Mouse (Mus musculus) liver, adult 2 months (tissue): ENCODE data around the gene Adamts17. TPM values are rescaled to one million over a fixed set of nuclear protein-coding genes. Genes with fewer than 3 reads are reported as not detected.

Experiments used
- DNase-seq: peaks from one replicate; pipeline ENCODE4 v3.0.0-alpha.2; 2011; ENCODE audit warnings: low read depth, low spot score; ENCODE audit errors: extremely low read depth
- H3K27ac ChIP-seq: fragments of 200-500 bp; replicated peaks from 2 replicates; pipeline ENCODE4 v1.5.1; 2012; ENCODE audit warnings: low read depth, mild to moderate bottlenecking, control low read depth, inconsistent platforms, low read length; ENCODE audit not compliant: insufficient read depth
- H3K27me3 ChIP-seq: fragments of 200-500 bp; 2 replicates; pipeline ENCODE4 v1.6.1; 2012; ENCODE audit warnings: mild to moderate bottlenecking, moderate library complexity, low read length, inconsistent platforms; ENCODE audit not compliant: control insufficient read depth, insufficient read depth
- H3K36me3 ChIP-seq: fragments of 200-500 bp; 2 replicates; pipeline ENCODE4 v1.6.1; 2012; ENCODE audit warnings: low read length, inconsistent platforms; ENCODE audit not compliant: control insufficient read depth, insufficient read depth
- H3K4me1 ChIP-seq: fragments of 200-500 bp; 2 replicates; pipeline ENCODE4 v1.6.1; 2011; ENCODE audit warnings: low read length; ENCODE audit not compliant: control insufficient read depth, insufficient read depth
- H3K4me3 ChIP-seq: fragments of 200-500 bp; 2 replicates; pipeline ENCODE4 v1.5.1; 2011; ENCODE audit warnings: low read depth, mild to moderate bottlenecking, control low read depth, low read length, moderate library complexity; ENCODE audit not compliant: insufficient read depth
- H3K79me2 ChIP-seq: fragments of 200-500 bp; 2 replicates; pipeline ENCODE4 v1.6.1; 2012; ENCODE audit warnings: inconsistent platforms, mild to moderate bottlenecking, low read length, moderate library complexity; ENCODE audit not compliant: control insufficient read depth, insufficient read depth
- H3K9ac ChIP-seq: fragments of 200-500 bp; 2 replicates; pipeline ENCODE4 v1.6.1; 2012; ENCODE audit warnings: low read depth, mild to moderate bottlenecking, control low read depth, inconsistent platforms, low read length
- CTCF ChIP-seq: fragments of 200-500 bp; IDR thresholded peaks from 2 replicates; pipeline ENCODE4 v1.5.1; 2011; ENCODE audit warnings: low read depth, low read length, control low read depth
- POLR2A ChIP-seq: fragments of 200-500 bp; IDR thresholded peaks from 2 replicates; pipeline ENCODE4 v1.6.1; 2011; ENCODE audit warnings: low read length, control low read depth; ENCODE audit not compliant: insufficient read depth; ENCODE audit errors: extremely low read depth
- WGBS: fragments of 180-500 bp; shearing (Covaris S2); methylation state at CpG from one replicate; pipeline ENCODE4 v1.1.7; 2018; 5-methylcytosine and 5-hydroxymethylcytosine counted together
- polyA plus RNA-seq: library from polyadenylated mRNA; depleted of rRNA; stranded (reverse); fragments of >200 nt; gene quantifications from 2 replicates; pipeline ENCODE4 v1.2.3, GENCODE M21; 2012
- total RNA-seq: library from RNA; depleted of rRNA; stranded (reverse); fragments of >200 nt; gene quantifications from 2 replicates; pipeline ENCODE4 v1.2.3, GENCODE M21; 2014

Gene Adamts17
- total and polyA plus RNA-seq, 2 experiments = 0.09 to 0.17 TPM

GRCm38 (mm10) chr7:66798826-66799225, 40.7 kb upstream of the Adamts17 start:
- H3K27ac ChIP-seq = no peak overlapping the region
- H3K36me3 ChIP-seq = no peaks in the 10 kb centered on the region
- no peak overlapping the region for H3K4me3 ChIP-seq
- H3K79me2 ChIP-seq = no peaks in the 10 kb centered on the region
- H3K27me3 ChIP-seq = no peaks in the 10 kb centered on the region
- WGBS = 71% methylated on average over 5 of the region's 5 CpGs
- TF ChIP-seq CTCF = no peak
- TF ChIP-seq POLR2A = no peak
- H3K9ac ChIP-seq = no peak overlapping the region
- no peak for DNase-seq
- no peaks in the 10 kb centered on the region; the same call in none of the 2 replicates for H3K4me1 ChIP-seq

GRCm38 (mm10) chr7:66800784-66801183, 38.8 kb upstream of the Adamts17 start:
- Histone ChIP-seq H3K27ac (no peak overlapping the region), H3K9ac (no peak overlapping the region), H3K79me2 (no peaks in the 10 kb centered on the region), H3K4me3 (no peak overlapping the region), H3K36me3 (no peaks in the 10 kb centered on the region), H3K27me3 (no peaks in the 10 kb centered on the region), H3K4me1 (no peaks in the 10 kb centered on the region; the same call in none of the 2 replicates)
- no peak for TF ChIP-seq POLR2A
- no peak for TF ChIP-seq CTCF
- DNase-seq = peak; percentile 85
- 44% methylated on average over 5 of the region's 5 CpGs for WGBS

- Histone ChIP-seq H3K9ac (no peak overlapping the region), H3K4me1 (no peaks in the 10 kb centered on the region; the same call in none of the 2 replicates), H3K79me2 (no peaks in the 10 kb centered on the region), H3K27ac (no peak overlapping the region), H3K4me3 (no peak overlapping the region), H3K27me3 (no peaks in the 10 kb centered on the region), H3K36me3 (no peaks in the 10 kb centered on the region)
- peak; percentile 83 for DNase-seq
- TF ChIP-seq CTCF = no peak
- no peak for TF ChIP-seq POLR2A
Measured at GRCm38 (mm10) chr7:66801785-66802184, 37.8 kb upstream of the Adamts17 start.

GRCm38 (mm10) chr7:66803798-66804197, 35.7 kb upstream of the Adamts17 start:
- no peak overlapping the region for H3K27ac ChIP-seq
- no peaks in the 10 kb centered on the region for H3K27me3 ChIP-seq
- no peaks in the 10 kb centered on the region; the same call in 1 of the 2 replicates for H3K4me1 ChIP-seq
- no peak for DNase-seq
- TF ChIP-seq POLR2A (no peak), CTCF (no peak)
- 70% methylated on average over 5 of the region's 5 CpGs for WGBS
- H3K9ac ChIP-seq = no peak overlapping the region
- H3K36me3 ChIP-seq = no peaks in the 10 kb centered on the region
- no peak overlapping the region for H3K4me3 ChIP-seq
- H3K79me2 ChIP-seq = no peaks in the 10 kb centered on the region

- no peak for DNase-seq
- Histone ChIP-seq H3K27me3 (no peaks in the 10 kb centered on the region), H3K27ac (no peak overlapping the region), H3K9ac (no peak overlapping the region), H3K4me1 (no peaks in the 10 kb centered on the region), H3K36me3 (no peaks in the 10 kb centered on the region), H3K4me3 (no peak overlapping the region), H3K79me2 (no peaks in the 10 kb centered on the region)
- no peak for TF ChIP-seq CTCF
- no peak for TF ChIP-seq POLR2A
- WGBS = 74% methylated on average over 3 of the region's 3 CpGs
Measured at GRCm38 (mm10) chr7:66806801-66807200, 32.7 kb upstream of the Adamts17 start.

- Histone ChIP-seq H3K4me3 (no peak overlapping the region), H3K4me1 (no peaks in the 10 kb centered on the region), H3K27ac (no peak overlapping the region), H3K9ac (no peak overlapping the region), H3K36me3 (no peaks in the 10 kb centered on the region), H3K27me3 (no peaks in the 10 kb centered on the region), H3K79me2 (no peaks in the 10 kb centered on the region)
- 97% methylated on average over 7 of the region's 7 CpGs for WGBS
- no peak for DNase-seq
- TF ChIP-seq CTCF = no peak
- TF ChIP-seq POLR2A = no peak
Measured at GRCm38 (mm10) chr7:66810436-66810835, 29.1 kb upstream of the Adamts17 start.
